Mouse (Mus musculus): ENCODE measurements around the gene Bmper. TPM values are rescaled to one million over a fixed set of nuclear protein-coding genes. Genes with fewer than 3 reads are reported as not detected.

The Bmper gene
- polyA plus RNA-seq, 2 experiments from 2014 or later: not detected

GRCm38 (mm10) chr9:23442168-23442567 lies 219.3 kb downstream of the Bmper start:
- no peak for ATAC-seq

GRCm38 (mm10) chr9:23444975-23445374 lies 222.1 kb downstream of the Bmper start:
- no peak for ATAC-seq

- ATAC-seq: no peak
These were observed 224.5 kb downstream of the Bmper start for GRCm38 (mm10) chr9:23447271-23447961.

- no peak for ATAC-seq
These were observed 230.4 kb downstream of the Bmper start for GRCm38 (mm10) chr9:23453309-23453708.

GRCm38 (mm10) chr9:23457186-23457585 lies 234.3 kb downstream of the Bmper start:
- ATAC-seq: no peak

- no peak for ATAC-seq
These were observed 237.8 kb downstream of the Bmper start for GRCm38 (mm10) chr9:23460721-23461120.

- no peak for ATAC-seq
These were observed 240.2 kb downstream of the Bmper start for GRCm38 (mm10) chr9:23462949-23463608.

- no peak for ATAC-seq
These were observed 242.2 kb downstream of the Bmper start for GRCm38 (mm10) chr9:23464981-23465630.

- ATAC-seq: no peak
These were observed 247.0 kb downstream of the Bmper start for GRCm38 (mm10) chr9:23469886-23470285.

- ATAC-seq: no peak
These were observed 263.0 kb downstream of the Bmper start for GRCm38 (mm10) chr9:23485851-23486250.

- ATAC-seq: no peak
These were observed 264.0 kb downstream of the Bmper start for GRCm38 (mm10) chr9:23486725-23487378.

GRCm38 (mm10) chr9:23488265-23488664 lies 265.4 kb downstream of the Bmper start:
- ATAC-seq: no peak

GRCm38 (mm10) chr9:23495400-23495799 lies 272.5 kb downstream of the Bmper start:
- no peak for ATAC-seq

- ATAC-seq: no peak
These were observed 274.8 kb downstream of the Bmper start for GRCm38 (mm10) chr9:23497626-23498025.

GRCm38 (mm10) chr9:23533870-23534269 lies 311.0 kb downstream of the Bmper start:
- ATAC-seq: no peak

Data from activated CD4-positive, CD25-positive, alpha-beta regulatory T cell, adult 4 months (primary cell).